ENCODE assay signal across 8 mouse cellular contexts in the genomic region with DNA sequence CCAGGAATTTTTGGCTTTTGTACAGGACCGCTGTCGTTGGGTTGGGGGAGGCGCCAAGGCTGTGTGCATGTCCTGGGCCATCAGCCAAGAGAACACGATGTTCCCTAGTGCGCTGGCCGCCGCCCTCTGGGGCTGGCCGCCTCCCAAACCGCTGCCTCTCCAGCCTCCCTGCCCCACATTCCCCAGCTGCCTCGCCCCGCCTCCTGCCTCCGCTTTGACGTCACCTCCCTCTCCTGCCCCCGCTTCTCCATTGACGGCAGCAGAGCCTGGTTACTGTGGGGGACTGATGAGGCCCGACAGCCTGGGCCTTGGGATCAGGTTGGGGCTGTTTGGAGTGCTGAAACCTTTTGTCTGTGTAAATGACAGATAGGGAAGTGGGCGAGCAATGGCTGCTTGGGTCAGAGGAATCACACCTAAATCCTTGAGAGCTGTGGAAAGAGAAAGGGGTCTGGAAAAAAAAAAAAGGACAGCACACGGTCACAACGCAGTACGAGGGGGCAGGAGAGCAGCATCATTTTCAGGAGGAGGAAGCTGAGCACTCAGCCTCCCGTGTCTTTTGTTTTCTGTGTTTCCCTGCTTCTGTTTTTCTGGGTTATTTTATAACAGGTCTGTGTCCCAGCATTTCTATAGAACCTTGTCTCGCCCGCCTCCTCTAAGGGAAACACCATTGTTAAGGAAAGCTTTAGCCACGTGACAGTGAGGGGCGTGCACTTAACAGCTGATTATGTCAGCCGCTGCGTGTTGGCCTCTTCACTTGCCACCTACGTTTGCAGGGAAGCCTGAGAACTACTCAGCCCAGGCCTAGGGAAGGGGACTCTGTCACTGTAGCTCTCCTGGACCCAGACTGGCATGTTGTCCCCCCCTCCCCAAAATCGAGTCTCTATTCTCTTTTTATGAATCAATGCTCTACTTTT. TPM values are rescaled to one million over a fixed set of nuclear protein-coding genes. Genes with fewer than 3 reads are reported as not detected.
A peak's percentile ranks its signal among the peaks of the same experiment; 100 is the strongest.
DNase-seq lines count a peak whose midpoint lies in the region; ATAC-seq and TF ChIP-seq lines count a peak whose summit lies in the region.

No protein-coding gene starts in this region.

- peak overlapping the region; percentile 83 for H3K4me2 ChIP-seq in heart, embryonic 15.5 days
- peak overlapping the region; percentile 93 for H3K4me2 ChIP-seq in liver, embryonic 14.5 days (ENCODE audit: low read depth)
- H3K4me2 ChIP-seq in stomach, embryonic 16.5 days (ENCODE audit: low read depth, low read length): peak overlapping the region; percentile 96

- peaks cover 3% of the 10 kb centered on the region for H3K79me3 ChIP-seq in C2C12 (ENCODE audit: low read depth)

- peak overlapping the region; percentile 82 for H3K27ac ChIP-seq in forebrain, embryonic 10.5 days
- H3K27ac ChIP-seq in heart, embryonic 15.5 days: peak overlapping the region; percentile 99
- peak overlapping the region; percentile 84 for H3K27ac ChIP-seq in liver, embryonic 14.5 days
- peak overlapping the region; percentile 96 for H3K27ac ChIP-seq in stomach, embryonic 16.5 days (ENCODE audit: low read length)

- no peak for TF ChIP-seq POLR2A in brain, embryonic 14.5 days (IDR thresholded peaks at IDR 0.05; ENCODE audit: borderline replicate concordance, extremely low read depth, insufficient read depth, insufficient read length, poor library complexity, severe bottlenecking)

- H3K36me3 ChIP-seq in C2C12 (ENCODE audit: control insufficient read depth, insufficient read depth): peaks cover 16% of the 10 kb centered on the region
- H3K36me3 ChIP-seq in forebrain, embryonic 10.5 days (replicated peaks): peaks cover 24% of the 10 kb centered on the region
- H3K36me3 ChIP-seq in heart, embryonic 15.5 days: peaks cover 25% of the 10 kb centered on the region
- no peaks in the 10 kb centered on the region for H3K36me3 ChIP-seq in liver, embryonic 14.5 days (replicated peaks; ENCODE audit: control insufficient read depth, insufficient read depth, low read depth)
- peaks cover 17% of the 10 kb centered on the region; the same call in 1 of the 2 replicates for H3K36me3 ChIP-seq in stomach, embryonic 16.5 days (ENCODE audit: control insufficient read depth, insufficient read depth, low read length)

- 3% methylated on average over 29 of the region's 29 CpGs for WGBS in forebrain, embryonic 10.5 days
- 2% methylated on average over 29 of the region's 29 CpGs for WGBS in heart, embryonic 15.5 days
- 2% methylated on average over 29 of the region's 29 CpGs for WGBS in liver, embryonic 14.5 days (ENCODE audit: insufficient replicate concordance)
- 2% methylated on average over 29 of the region's 29 CpGs for WGBS in stomach, embryonic 16.5 days

- H3K9ac ChIP-seq in heart, embryonic 15.5 days: peak overlapping the region; percentile 86
- peak overlapping the region; percentile 72 for H3K9ac ChIP-seq in liver, embryonic 14.5 days (replicated peaks)
- H3K9ac ChIP-seq in stomach, embryonic 16.5 days (ENCODE audit: low read length): peak overlapping the region; percentile 76

- peaks cover 71% of the 10 kb centered on the region for H3K4me1 ChIP-seq in forebrain, embryonic 10.5 days
- H3K4me1 ChIP-seq in heart, embryonic 15.5 days (replicated peaks): peaks cover 56% of the 10 kb centered on the region
- H3K4me1 ChIP-seq in liver, embryonic 14.5 days (replicated peaks; ENCODE audit: control insufficient read depth in 2 of 2, insufficient read depth in 2 of 2, low read length in 1 of 2): peaks cover 38 to 48% of the 10 kb centered on the region in 2 experiments
- peaks cover 41% of the 10 kb centered on the region for H3K4me1 ChIP-seq in stomach, embryonic 16.5 days (ENCODE audit: control insufficient read depth, insufficient read depth, low read length)

- H3K9me3 ChIP-seq in forebrain, embryonic 10.5 days: no peaks in the 10 kb centered on the region
- H3K9me3 ChIP-seq in heart, embryonic 15.5 days (replicated peaks): no peaks in the 10 kb centered on the region
- H3K9me3 ChIP-seq in liver, embryonic 14.5 days (ENCODE audit: control insufficient read depth, low read length): no peaks in the 10 kb centered on the region
- H3K9me3 ChIP-seq in stomach, embryonic 16.5 days (replicated peaks; ENCODE audit: control insufficient read depth, low read length): no peaks in the 10 kb centered on the region

- peak overlapping the region; percentile 43 for H3ac ChIP-seq in C2C12 (ENCODE audit: control insufficient read depth, insufficient read length, low read depth)

- TF ChIP-seq EP300 in liver, embryonic 14.5 days (IDR thresholded peaks at IDR 0.05; ENCODE audit: low read depth): peak; percentile 56; the same call in 1 of the 2 replicates

- no peak for TF ChIP-seq CTCF in C2C12 (IDR thresholded peaks at IDR 0.05; ENCODE audit: control insufficient read depth, insufficient read depth, insufficient read length)
- TF ChIP-seq CTCF in brain, embryonic 14.5 days (IDR thresholded peaks at IDR 0.05; ENCODE audit: borderline replicate concordance, extremely low read depth, insufficient read depth, insufficient read length): no peak
- TF ChIP-seq CTCF in liver, embryonic 14.5 days (IDR thresholded peaks at IDR 0.05; ENCODE audit: low read depth): 0 out of 2 replicates have a peak, but pooled peaks have one; percentile 10

- H3K79me2 ChIP-seq in C2C12 (ENCODE audit: control insufficient read depth, insufficient read depth): peaks cover 25% of the 10 kb centered on the region

- ATAC-seq in heart, embryonic 15.5 days (replicated peaks; ENCODE audit: insufficient number of reproducible peaks, insufficient read depth, low FRiP score, low read depth): peak; percentile 65
- ATAC-seq in liver, embryonic 14.5 days (ENCODE audit: insufficient read depth): peak; percentile 32
- ATAC-seq in stomach, embryonic 16.5 days (ENCODE audit: insufficient read depth, low FRiP score): peak; percentile 65

- no peaks in the 10 kb centered on the region for H3K27me3 ChIP-seq in C2C12 (ENCODE audit: control insufficient read depth, insufficient read depth, insufficient read length)
- H3K27me3 ChIP-seq in forebrain, embryonic 10.5 days (ENCODE audit: poor library complexity, severe bottlenecking): no peaks in the 10 kb centered on the region
- H3K27me3 ChIP-seq in heart, embryonic 15.5 days: no peaks in the 10 kb centered on the region
- H3K27me3 ChIP-seq in liver, embryonic 14.5 days (ENCODE audit: control insufficient read depth, insufficient read depth, low read length): no peaks in the 10 kb centered on the region
- H3K27me3 ChIP-seq in stomach, embryonic 16.5 days (ENCODE audit: control insufficient read depth, insufficient read depth, low read length): no peaks in the 10 kb centered on the region

- DNase-seq in brain, embryonic 14.5 days (ENCODE audit: low read depth): peak; percentile 95
- DNase-seq in forebrain, embryonic 10.5 days (ENCODE audit: extremely low spot score, low spot score): peak; percentile 86
- peak; percentile 100 for DNase-seq in kidney, postnatal 25 days
- peak; percentile 80 to 96 (median 83) for DNase-seq in liver, embryonic 14.5 days (ENCODE audit: low read depth in 3 of 3, low spot score in 3 of 3)
- peak; percentile 77 for DNase-seq in neural tube, embryonic 10.5 days (ENCODE audit: extremely low spot score, low spot score)

- H3K4me3 ChIP-seq in C2C12 (ENCODE audit: insufficient read depth, poor library complexity, severe bottlenecking): peak overlapping the region; percentile 2
- peak overlapping the region; percentile 65 for H3K4me3 ChIP-seq in forebrain, embryonic 10.5 days
- H3K4me3 ChIP-seq in heart, embryonic 15.5 days: peak overlapping the region; percentile 73
- H3K4me3 ChIP-seq in liver, embryonic 14.5 days (ENCODE audit: insufficient read depth in 1 of 2, low read depth in 2 of 2, low read length in 2 of 2): peak overlapping the region; percentile 39 to 64
- H3K4me3 ChIP-seq in stomach, embryonic 16.5 days (replicated peaks; ENCODE audit: low read length): peak overlapping the region; percentile 57

RNA-seq across cellular contexts. Expression of a gene that starts 2.2 kb away (rescaled TPM):
- polyA plus RNA-seq in C2C12 (2012; fragmentation: generic; extraction: Trizol): 4.5 TPM
- polyA plus RNA-seq in brain, embryonic 14.5 days (2012; rRNA removed): 12.2 and 16.3 TPM in 2 replicates
- polyA plus RNA-seq in forebrain, embryonic 10.5 days (2016; fragmentation: Nextera tagmentation; extraction: Ambion mirVana): 7.3 and 9.0 TPM in 2 replicates
- polyA plus RNA-seq in heart, embryonic 15.5 days (2015; fragmentation: Nextera tagmentation; extraction: Ambion mirVana): 16.1 and 25.2 TPM in 2 replicates
- polyA plus RNA-seq in liver, embryonic 14.5 days (2012; rRNA removed): 1.8 and 1.9 TPM in 2 replicates
- polyA plus RNA-seq in liver, embryonic 14.5 days (2014; fragmentation: Nextera tagmentation; extraction: Ambion mirVana): 3.0 and 4.2 TPM in 2 replicates
- 21.8 and 22.3 TPM in 2 replicates for polyA plus RNA-seq in stomach, embryonic 16.5 days (2015; fragmentation: Nextera tagmentation; extraction: Ambion mirVana)

RNA-seq across cellular contexts. Expression of a gene that starts 9.0 kb away (rescaled TPM):
- 20.9 TPM for polyA plus RNA-seq in C2C12 (2012; fragmentation: generic; extraction: Trizol)
- 251 and 319 TPM in 2 replicates for polyA plus RNA-seq in brain, embryonic 14.5 days (2012; rRNA removed)
- 51.3 and 57.6 TPM in 2 replicates for polyA plus RNA-seq in forebrain, embryonic 10.5 days (2016; fragmentation: Nextera tagmentation; extraction: Ambion mirVana)
- 82.2 and 96.4 TPM in 2 replicates for polyA plus RNA-seq in heart, embryonic 15.5 days (2015; fragmentation: Nextera tagmentation; extraction: Ambion mirVana)
- 23.0 and 23.1 TPM in 2 replicates for polyA plus RNA-seq in liver, embryonic 14.5 days (2012; rRNA removed)
- 11.4 and 12.6 TPM in 2 replicates for polyA plus RNA-seq in liver, embryonic 14.5 days (2014; fragmentation: Nextera tagmentation; extraction: Ambion mirVana)
- 79.9 and 88.5 TPM in 2 replicates for polyA plus RNA-seq in stomach, embryonic 16.5 days (2015; fragmentation: Nextera tagmentation; extraction: Ambion mirVana)

RNA-seq across cellular contexts. Expression of a gene that starts 23.0 kb away (rescaled TPM):
- polyA plus RNA-seq in C2C12 (2012; fragmentation: generic; extraction: Trizol): 0.06 TPM
- 0.42 and 0.45 TPM in 2 replicates for polyA plus RNA-seq in brain, embryonic 14.5 days (2012; rRNA removed)
- 0.16 and 0.17 TPM in 2 replicates for polyA plus RNA-seq in forebrain, embryonic 10.5 days (2016; fragmentation: Nextera tagmentation; extraction: Ambion mirVana)
- polyA plus RNA-seq in heart, embryonic 15.5 days (2015; fragmentation: Nextera tagmentation; extraction: Ambion mirVana): 0.52 and 0.57 TPM in 2 replicates
- 0.08 and 0.12 TPM in 2 replicates for polyA plus RNA-seq in liver, embryonic 14.5 days (2012; rRNA removed)
- polyA plus RNA-seq in liver, embryonic 14.5 days (2014; fragmentation: Nextera tagmentation; extraction: Ambion mirVana): 0.05 TPM in 1 of 2 replicates, not detected in the other
- polyA plus RNA-seq in stomach, embryonic 16.5 days (2015; fragmentation: Nextera tagmentation; extraction: Ambion mirVana): 0.40 and 0.69 TPM in 2 replicates

RNA-seq across cellular contexts. Expression of a gene that starts 25.1 kb away (rescaled TPM):
- 0.21 TPM for polyA plus RNA-seq in C2C12 (2012; fragmentation: generic; extraction: Trizol)
- polyA plus RNA-seq in brain, embryonic 14.5 days (2012; rRNA removed): 0.33 and 0.47 TPM in 2 replicates
- polyA plus RNA-seq in forebrain, embryonic 10.5 days (2016; fragmentation: Nextera tagmentation; extraction: Ambion mirVana): 0.11 and 0.16 TPM in 2 replicates
- polyA plus RNA-seq in heart, embryonic 15.5 days (2015; fragmentation: Nextera tagmentation; extraction: Ambion mirVana): 0.51 and 0.60 TPM in 2 replicates
- 0.05 and 0.08 TPM in 2 replicates for polyA plus RNA-seq in liver, embryonic 14.5 days (2012; rRNA removed)
- polyA plus RNA-seq in liver, embryonic 14.5 days (2014; fragmentation: Nextera tagmentation; extraction: Ambion mirVana): not detected in 2 replicates
- 0.27 and 0.61 TPM in 2 replicates for polyA plus RNA-seq in stomach, embryonic 16.5 days (2015; fragmentation: Nextera tagmentation; extraction: Ambion mirVana)

RNA-seq across cellular contexts. Expression of a gene that starts 26.6 kb away (rescaled TPM):
- polyA plus RNA-seq in C2C12 (2012; fragmentation: generic; extraction: Trizol): 41.9 TPM
- polyA plus RNA-seq in brain, embryonic 14.5 days (2012; rRNA removed): 25.6 and 35.1 TPM in 2 replicates
- 60.8 and 61.0 TPM in 2 replicates for polyA plus RNA-seq in forebrain, embryonic 10.5 days (2016; fragmentation: Nextera tagmentation; extraction: Ambion mirVana)
- polyA plus RNA-seq in heart, embryonic 15.5 days (2015; fragmentation: Nextera tagmentation; extraction: Ambion mirVana): 37.0 and 40.9 TPM in 2 replicates
- 12.0 and 18.0 TPM in 2 replicates for polyA plus RNA-seq in liver, embryonic 14.5 days (2012; rRNA removed)
- 21.9 and 29.3 TPM in 2 replicates for polyA plus RNA-seq in liver, embryonic 14.5 days (2014; fragmentation: Nextera tagmentation; extraction: Ambion mirVana)
- polyA plus RNA-seq in stomach, embryonic 16.5 days (2015; fragmentation: Nextera tagmentation; extraction: Ambion mirVana): 58.2 and 62.1 TPM in 2 replicates

Comparison
In these comparisons a context has a peak if more than half of its experiments do, and no peak if none do; other contexts are left out.
1. Peak in every context shown above with its lines: DNase-seq, ATAC-seq, H3K4me3 ChIP-seq and H3K27ac ChIP-seq.
2. H3K4me3 ChIP-seq: peak in every context shown above with its lines; median percentile 73 in heart, embryonic 15.5 days; 65 in forebrain, embryonic 10.5 days; 57 in stomach, embryonic 16.5 days; 52 in liver, embryonic 14.5 days; 2 in C2C12.